Mouse (Mus musculus) skeletal muscle tissue, adult 2 months (tissue): ENCODE measurements around the gene Inpp4a.

Experiments
- DNase-seq: peaks from one replicate; pipeline ENCODE4 v3.0.0-alpha.2; 2012; ENCODE audit warnings: low read depth, low spot score

Inpp4a gene

GRCm38 (mm10) chr1:37356305-37356704 lies 56.6 kb downstream of the Inpp4a start:
- no peak for DNase-seq

- no peak for DNase-seq
Measured at GRCm38 (mm10) chr1:37357173-37357572, 57.5 kb downstream of the Inpp4a start.

- peak; percentile 58 for DNase-seq
Measured at GRCm38 (mm10) chr1:37358621-37359020, 59.0 kb downstream of the Inpp4a start.

GRCm38 (mm10) chr1:37359395-37360092 lies 59.9 kb downstream of the Inpp4a start:
- DNase-seq, result no peak

- DNase-seq, result no peak
Measured at GRCm38 (mm10) chr1:37360781-37361180, 61.1 kb downstream of the Inpp4a start.

- DNase-seq, result no peak
Measured at GRCm38 (mm10) chr1:37362721-37363120, 63.1 kb downstream of the Inpp4a start.

GRCm38 (mm10) chr1:37368125-37368524 lies 68.5 kb downstream of the Inpp4a start:
- no peak for DNase-seq

GRCm38 (mm10) chr1:37368768-37369385 lies 69.2 kb downstream of the Inpp4a start:
- no peak for DNase-seq

- no peak for DNase-seq
Measured at GRCm38 (mm10) chr1:37376177-37376576, 76.5 kb downstream of the Inpp4a start.

- DNase-seq, result no peak
Measured at GRCm38 (mm10) chr1:37376751-37377150, 77.1 kb downstream of the Inpp4a start.

GRCm38 (mm10) chr1:37378095-37378494 lies 78.4 kb downstream of the Inpp4a start:
- DNase-seq, result no peak

GRCm38 (mm10) chr1:37379536-37379935 lies 79.9 kb downstream of the Inpp4a start:
- no peak for DNase-seq

GRCm38 (mm10) chr1:37380913-37381312 lies 81.2 kb downstream of the Inpp4a start:
- DNase-seq, result no peak

GRCm38 (mm10) chr1:37384304-37384703 lies 84.6 kb downstream of the Inpp4a start:
- no peak for DNase-seq

GRCm38 (mm10) chr1:37386448-37386971 lies 86.8 kb downstream of the Inpp4a start:
- DNase-seq, result no peak

GRCm38 (mm10) chr1:37393174-37393573 lies 93.5 kb downstream of the Inpp4a start:
- DNase-seq, result no peak

- no peak for DNase-seq
Measured at GRCm38 (mm10) chr1:37396481-37396880, 96.8 kb downstream of the Inpp4a start.

GRCm38 (mm10) chr1:37398961-37399360 lies 99.3 kb downstream of the Inpp4a start:
- no peak for DNase-seq

GRCm38 (mm10) chr1:37399734-37400133 lies 100.1 kb downstream of the Inpp4a start:
- DNase-seq, result no peak

- peak; percentile 52 for DNase-seq
Measured at GRCm38 (mm10) chr1:37401687-37402086, 102.0 kb downstream of the Inpp4a start.

- no peak for DNase-seq
Measured at GRCm38 (mm10) chr1:37405137-37405536, 105.5 kb downstream of the Inpp4a start.

- no peak for DNase-seq
Measured at GRCm38 (mm10) chr1:37407228-37407627, 107.6 kb downstream of the Inpp4a start.

- no peak for DNase-seq
Measured at GRCm38 (mm10) chr1:37408059-37408458, 108.4 kb downstream of the Inpp4a start.
